Mouse (Mus musculus) myocyte (in vitro differentiated cells): ENCODE measurements at regions not wholly inside any gene's neighbourhood (a gene's known extent, or its start where the extent isn't known, plus 50 kb on each side); places are given as distances from the start of the nearest gene placed in this dataset.

Source experiments
- H3K27me3 ChIP-seq: one replicate; pipeline ENCODE4 v1.6.1; 2011; ENCODE audit not compliant: control insufficient read depth, insufficient read depth, insufficient read length
- H3K36me3 ChIP-seq: one replicate; pipeline ENCODE4 v1.6.1; 2011; ENCODE audit not compliant: control insufficient read depth, insufficient read depth
- H3K4me2 ChIP-seq: one replicate; pipeline ENCODE4 v1.6.1; 2011; ENCODE audit warnings: low read depth, control low read depth
- H3K4me3 ChIP-seq: one replicate; pipeline ENCODE4 v1.5.1; 2011; ENCODE audit warnings: mild to moderate bottlenecking, control low read depth, moderate library complexity
- H3K79me2 ChIP-seq: one replicate; pipeline ENCODE4 v1.6.1; 2011; ENCODE audit not compliant: control insufficient read depth, insufficient read depth
- H3ac ChIP-seq: one replicate; pipeline ENCODE4 v1.6.1; 2011; ENCODE audit not compliant: control insufficient read depth, insufficient read length
- CEBPB ChIP-seq: IDR thresholded peaks from 2 replicates; pipeline ENCODE4 v1.6.1; 2011; ENCODE audit warnings: mild to moderate bottlenecking, moderate library complexity; ENCODE audit not compliant: poor library complexity, insufficient read depth, severe bottlenecking
- POLR2AphosphoS2 ChIP-seq: IDR thresholded peaks from one replicate; pipeline ENCODE4 v1.6.1; 2011; ENCODE audit warnings: low read depth, control low read depth; ENCODE audit not compliant: insufficient read length
- REST ChIP-seq: IDR thresholded peaks from one replicate; pipeline ENCODE4 v1.6.1; 2011; ENCODE audit warnings: mild to moderate bottlenecking, control low read depth, moderate library complexity; ENCODE audit not compliant: insufficient read depth, insufficient read length
- SRF ChIP-seq: IDR thresholded peaks from one replicate; pipeline ENCODE4 v1.6.1; 2011; ENCODE audit warnings: low read depth; ENCODE audit not compliant: control insufficient read depth, insufficient read length
- USF1 ChIP-seq: IDR thresholded peaks from one replicate; pipeline ENCODE4 v1.6.1; 2011; ENCODE audit warnings: low read depth, mild to moderate bottlenecking, control low read depth, moderate library complexity

DNA sequence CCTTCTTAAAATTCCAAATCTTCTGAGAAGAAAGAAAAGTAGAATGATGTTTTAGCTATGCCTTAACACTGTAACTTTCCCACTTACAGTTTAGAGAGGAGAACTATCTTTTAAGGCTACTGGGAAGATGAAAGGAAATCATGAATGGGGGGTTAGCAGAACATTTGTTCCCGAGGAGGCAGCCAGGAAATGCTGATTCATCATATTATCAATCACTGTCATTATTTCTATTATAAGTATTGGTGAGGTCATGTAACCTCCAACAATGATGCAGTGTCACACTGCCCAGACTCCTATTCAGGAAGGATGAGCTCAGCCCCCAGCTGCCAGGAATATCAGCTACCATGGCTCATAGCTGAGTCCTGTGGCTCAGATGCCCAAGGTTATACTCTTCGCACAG, 52.3 kb upstream of the Agbl1 start:
- H3K27me3 ChIP-seq, result no peaks in the 10 kb centered on the region
- no peaks in the 10 kb centered on the region for H3K36me3 ChIP-seq
- H3ac ChIP-seq, result no peak overlapping the region
- no peak overlapping the region for H3K4me2 ChIP-seq
- H3K4me3 ChIP-seq, result no peak overlapping the region
- TF ChIP-seq POLR2AphosphoS2 (no peak), SRF (no peak), CEBPB (no peak), USF1 (no peak), REST (no peak)
- H3K79me2 ChIP-seq, result no peaks in the 10 kb centered on the region
